Mouse (Mus musculus) liver, postnatal 0 days (tissue): ENCODE data around the gene Brinp2.

ENCODE experiments used
- CTCF ChIP-seq: sonication (generic); IDR thresholded peaks from 2 replicates; pipeline ENCODE4 v1.5.1; 2016; ENCODE audit warnings: antibody characterized with exemption, low read depth
- EP300 ChIP-seq: IDR thresholded peaks from 2 replicates; pipeline ENCODE4 v1.6.1; 2016; ENCODE audit warnings: antibody characterized with exemption, low read depth, mild to moderate bottlenecking

GRCm38 (mm10) chr1:158362292-158363101, 6.4 kb upstream of the Brinp2 start:
- no peak for TF ChIP-seq CTCF
- no peak for TF ChIP-seq EP300
